Mouse (Mus musculus) heart, embryonic 16.5 days (tissue): ENCODE results near the gene Rgma. TPM values are rescaled to one million over a fixed set of nuclear protein-coding genes. Genes with fewer than 3 reads are reported as not detected.

Experiments
- ATAC-seq: fragments of 200-750 bp; cut with Nextera tagmentation; replicated peaks from 2 replicates; pipeline ENCODE4 v1.8.0; 2017; ENCODE audit warnings: moderate number of reproducible peaks; ENCODE audit not compliant: insufficient read depth, low FRiP score; ENCODE audit errors: extremely low read depth
- H3K27ac ChIP-seq: fragments of 300-500 bp; sonication (generic); 2 replicates; pipeline ENCODE4 v1.5.1; 2014; ENCODE audit warnings: mild to moderate bottlenecking, low read length, control low read depth, moderate library complexity
- H3K27me3 ChIP-seq: fragments of 300-500 bp; sonication (generic); 2 replicates; pipeline ENCODE4 v1.6.1; 2014; ENCODE audit warnings: low read length, mixed read lengths; ENCODE audit not compliant: control insufficient read depth, insufficient read depth
- H3K36me3 ChIP-seq: fragments of 300-500 bp; sonication (generic); 2 replicates; pipeline ENCODE4 v1.6.1; 2014; ENCODE audit not compliant: control insufficient read depth, insufficient read depth
- H3K4me1 ChIP-seq: fragments of 300-500 bp; sonication (generic); 2 replicates; pipeline ENCODE4 v1.6.1; 2014; ENCODE audit warnings: low read length, mixed read lengths; ENCODE audit not compliant: control insufficient read depth, insufficient read depth
- H3K4me2 ChIP-seq: fragments of 300-500 bp; sonication (generic); 2 replicates; pipeline ENCODE4 v1.6.1; 2014; ENCODE audit warnings: low read depth, mild to moderate bottlenecking, control low read depth, low read length
- H3K4me3 ChIP-seq: fragments of 300-500 bp; sonication (generic); 2 replicates; pipeline ENCODE4 v1.5.1; 2014; ENCODE audit warnings: mild to moderate bottlenecking, control low read depth, low read length
- H3K9ac ChIP-seq: fragments of 300-500 bp; sonication (generic); 2 replicates; pipeline ENCODE4 v1.6.1; 2014; ENCODE audit warnings: low read length, control low read depth
- H3K9me3 ChIP-seq: fragments of 300-500 bp; sonication (generic); replicated peaks from 2 replicates; pipeline ENCODE4 v1.6.1; 2016; ENCODE audit warnings: low read length; ENCODE audit not compliant: control insufficient read depth
- WGBS: fragments of 180-500 bp; shearing (Covaris S2); extraction: QIAGEN DNeasy Blood & Tissue Kit; methylation state at CpG from one replicate; pipeline ENCODE4 v1.1.7; 2014; 5-methylcytosine and 5-hydroxymethylcytosine counted together
- polyA plus RNA-seq: library from polyadenylated mRNA; unstranded; fragments of >200 nt; fragmentation: Nextera tagmentation; extraction: Ambion mirVana; gene quantifications from 2 replicates; pipeline ENCODE4 v1.2.1, GENCODE M21; 2015

Gene Rgma
- 3.6 and 4.4 TPM in 2 replicates for polyA plus RNA-seq

DNA sequence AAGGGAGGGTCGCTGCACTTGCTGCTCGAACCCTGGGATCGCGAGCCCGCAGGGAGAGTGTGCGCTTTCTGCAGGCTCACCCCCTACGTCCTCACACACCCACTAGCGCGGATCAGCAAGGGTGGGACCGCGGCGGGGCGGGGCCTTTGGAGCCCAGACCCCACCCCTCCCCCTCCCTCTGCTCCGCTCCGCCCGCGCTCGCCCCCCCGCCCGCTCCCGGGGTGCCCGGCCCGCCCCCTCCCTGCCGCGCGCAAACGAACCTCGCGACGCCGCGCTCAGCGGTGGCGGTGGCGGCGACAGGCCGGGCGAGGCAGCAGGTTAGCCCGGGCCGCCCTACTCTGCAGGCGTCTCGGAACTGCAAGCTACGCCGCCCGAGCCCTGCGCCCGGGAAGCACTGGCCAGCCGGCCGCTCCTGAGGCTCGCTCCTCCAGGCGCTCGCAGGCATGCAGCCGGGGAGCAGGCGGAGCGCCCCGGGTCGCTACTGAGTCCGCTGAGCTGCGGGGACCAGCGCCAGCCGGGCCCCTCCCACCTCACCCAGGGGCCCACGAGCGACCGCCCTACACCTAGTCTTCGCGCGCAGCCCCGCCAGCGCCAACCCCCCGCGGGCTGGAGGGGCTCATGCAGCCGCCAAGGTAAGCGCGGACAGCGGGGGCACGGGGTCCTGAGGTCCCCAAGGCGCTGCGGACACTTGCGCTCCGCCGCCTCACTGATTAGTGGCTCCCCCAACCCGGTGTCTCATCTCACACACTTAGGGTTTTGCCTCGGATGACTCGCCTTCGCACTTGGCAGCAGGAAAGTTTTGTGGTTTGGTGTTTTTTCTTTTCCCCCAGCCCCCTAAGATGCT is at the start of gene Rgma:
Rgma (plus strand) TSS at position 253 of the 844 bp plus-strand sequence.
- H3K36me3 ChIP-seq: no peaks in the 10 kb centered on the region
- ATAC-seq: peak; percentile 64
- WGBS: 2% methylated on average over 50 of the region's 85 CpGs

DNA sequence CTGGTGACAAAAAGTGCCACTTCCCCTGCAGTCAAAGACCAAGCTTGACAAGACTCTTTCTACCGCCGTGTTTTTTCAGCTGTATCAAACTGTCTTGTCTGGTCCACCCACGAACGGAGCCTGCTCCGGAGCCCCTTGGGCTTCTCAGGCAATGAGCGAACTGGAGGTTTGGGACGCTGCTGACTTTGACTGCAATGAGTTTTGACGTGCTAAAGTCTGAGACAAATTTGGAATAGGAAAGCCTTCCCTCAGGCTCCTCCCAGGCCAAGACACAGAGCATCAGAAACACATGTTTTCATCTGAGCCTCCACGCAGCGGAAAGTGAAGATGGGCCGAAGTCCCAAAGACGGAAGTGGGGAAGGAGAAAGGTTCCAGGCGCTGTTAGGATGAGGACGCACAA is 49.1 kb upstream of the Rgma start:
- Histone ChIP-seq H3K9me3 (no peaks in the 10 kb centered on the region; the same call in 1 of the 2 replicates), H3K4me2 (no peak overlapping the region), H3K27ac (no peak overlapping the region), H3K27me3 (no peaks in the 10 kb centered on the region), H3K4me1 (peaks cover 29% of the 10 kb centered on the region), H3K4me3 (no peak overlapping the region), H3K9ac (no peak overlapping the region), H3K36me3 (no peaks in the 10 kb centered on the region)
- ATAC-seq: no peak
- WGBS: 83% methylated on average over 14 of the region's 14 CpGs

More for the DNA sequence above, at the start of gene Rgma:
- H3K4me1 ChIP-seq: peaks cover 17% of the 10 kb centered on the region
- peak within 1 kb of the TSS; percentile 66 for H3K4me3 ChIP-seq
- peak within 1 kb of the TSS; percentile 99 for H3K4me2 ChIP-seq
- H3K9ac ChIP-seq: peak within 1 kb of the TSS; percentile 76
- no peaks in the 10 kb centered on the region for H3K9me3 ChIP-seq
- H3K27ac ChIP-seq: no peak within 1 kb of the TSS
- peaks cover 61% of the 10 kb centered on the region for H3K27me3 ChIP-seq

- Histone ChIP-seq H3K4me3 (no peak overlapping the region), H3K36me3 (no peaks in the 10 kb centered on the region), H3K4me1 (peaks cover 31% of the 10 kb centered on the region), H3K9me3 (no peaks in the 10 kb centered on the region; the same call in 1 of the 2 replicates), H3K27me3 (no peaks in the 10 kb centered on the region), H3K9ac (no peak overlapping the region), H3K27ac (no peak overlapping the region; the same call in 1 of the 2 replicates), H3K4me2 (no peak overlapping the region)
- ATAC-seq: no peak
- WGBS: 84% methylated on average over 11 of the region's 11 CpGs
Observed at GRCm38 (mm10) chr7:73326680-73327079, 48.6 kb upstream of the Rgma start.

DNA sequence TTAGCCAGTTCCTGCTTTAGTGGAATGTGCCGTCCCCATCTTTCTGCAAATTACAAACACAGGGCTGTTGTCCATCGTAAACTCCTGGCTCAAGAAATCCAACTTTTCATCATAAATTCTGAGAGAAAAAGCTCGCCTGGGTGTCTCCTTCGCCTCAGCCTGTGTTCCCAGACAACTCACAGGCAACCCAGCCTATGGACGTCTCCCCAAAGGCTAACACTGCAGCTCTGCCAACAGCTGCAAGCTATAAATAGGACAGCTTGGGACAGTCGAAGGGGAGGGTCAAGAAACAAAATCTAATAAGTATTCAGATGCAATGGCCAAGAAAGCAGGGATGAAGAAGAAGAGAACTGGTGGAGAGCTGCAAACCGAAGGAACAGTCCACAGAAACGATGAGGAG is 48.1 kb upstream of the Rgma start:
- 46% methylated on average over 8 of the region's 8 CpGs for WGBS
- Histone ChIP-seq H3K4me2 (no peak overlapping the region), H3K27me3 (no peaks in the 10 kb centered on the region), H3K9ac (no peak overlapping the region), H3K27ac (peak overlapping the region; percentile 40; the same call in 1 of the 2 replicates), H3K4me1 (peaks cover 34% of the 10 kb centered on the region), H3K9me3 (no peaks in the 10 kb centered on the region; the same call in 1 of the 2 replicates), H3K4me3 (no peak overlapping the region), H3K36me3 (no peaks in the 10 kb centered on the region)
- peak; percentile 63 for ATAC-seq

DNA sequence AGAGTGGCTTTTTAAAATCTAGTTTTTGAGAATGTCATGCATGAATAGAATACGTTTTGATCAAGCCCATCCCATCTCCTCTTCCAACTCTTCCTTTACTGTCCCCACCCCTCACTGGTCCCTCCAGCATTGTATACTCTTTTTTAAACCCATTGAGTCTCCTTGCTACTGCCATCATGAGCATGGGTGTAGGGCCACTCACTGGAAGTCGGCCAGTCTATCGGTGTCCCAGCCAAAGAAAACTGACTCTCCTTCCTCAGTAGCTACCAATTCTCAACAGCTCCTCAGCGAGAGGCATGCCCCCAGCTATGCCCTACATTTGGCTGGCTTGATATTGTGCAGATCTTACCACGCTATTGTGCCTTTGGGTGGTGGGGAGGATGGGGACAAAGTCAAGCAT is 47.7 kb upstream of the Rgma start:
- Histone ChIP-seq H3K9ac (no peak overlapping the region), H3K4me1 (peaks cover 34% of the 10 kb centered on the region), H3K27ac (no peak overlapping the region), H3K4me3 (no peak overlapping the region), H3K9me3 (no peaks in the 10 kb centered on the region), H3K4me2 (no peak overlapping the region), H3K27me3 (no peaks in the 10 kb centered on the region), H3K36me3 (no peaks in the 10 kb centered on the region)
- ATAC-seq: no peak
- WGBS: 55% methylated on average over 5 of the region's 5 CpGs

DNA sequence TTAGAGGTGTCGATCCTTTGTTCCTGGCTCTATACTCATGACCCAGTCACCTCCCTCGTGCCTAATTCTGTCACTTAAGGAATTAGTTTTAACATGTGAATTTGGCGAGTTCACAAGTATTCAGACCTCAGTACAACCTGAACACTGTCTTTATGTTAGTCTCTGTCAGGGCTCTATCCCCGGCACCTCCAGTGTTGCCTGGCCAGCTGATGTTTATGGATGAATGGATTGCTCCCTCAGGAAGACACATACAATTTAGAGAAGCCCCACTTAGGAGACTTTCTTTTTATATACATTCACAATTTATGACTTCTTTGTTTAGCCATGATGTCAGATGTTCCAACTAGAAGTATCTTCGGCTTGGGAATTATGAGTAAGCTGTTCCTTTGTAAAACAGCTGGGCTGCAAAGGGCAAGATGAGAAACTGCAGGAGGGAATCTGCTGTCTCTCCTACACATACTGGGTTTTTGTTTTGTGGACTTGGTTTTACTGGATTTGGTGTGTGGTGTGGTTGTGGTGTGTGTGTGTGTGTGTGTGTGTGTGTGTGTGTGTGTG is 46.6 kb upstream of the Rgma start:
- ATAC-seq: no peak
- Histone ChIP-seq H3K9me3 (no peaks in the 10 kb centered on the region), H3K27ac (no peak overlapping the region), H3K27me3 (no peaks in the 10 kb centered on the region), H3K4me1 (peaks cover 34% of the 10 kb centered on the region), H3K4me2 (no peak overlapping the region), H3K4me3 (no peak overlapping the region), H3K36me3 (no peaks in the 10 kb centered on the region), H3K9ac (no peak overlapping the region)
- 41% methylated on average over 5 of the region's 5 CpGs for WGBS

DNA sequence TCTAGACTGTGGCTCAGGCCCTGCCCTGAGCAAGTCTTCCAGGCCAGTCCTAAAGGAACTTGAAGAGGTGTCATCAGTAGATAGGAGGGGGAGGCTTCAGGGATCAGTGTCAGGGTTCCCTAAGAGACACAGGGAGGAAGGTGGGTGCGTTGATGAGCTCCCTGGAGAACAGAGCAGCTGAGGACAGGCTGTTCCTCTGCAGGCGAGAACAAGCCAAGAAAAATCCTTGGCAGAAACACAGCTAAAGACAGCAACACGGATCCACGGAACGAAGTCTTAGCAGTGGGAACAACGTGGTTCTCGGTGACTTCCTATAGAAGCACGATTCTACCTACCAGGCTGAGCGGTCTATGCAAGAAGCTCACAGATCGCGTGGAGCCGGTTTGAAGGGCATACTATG is 44.6 kb upstream of the Rgma start:
- Histone ChIP-seq H3K27ac (no peak overlapping the region), H3K9me3 (no peaks in the 10 kb centered on the region), H3K36me3 (no peaks in the 10 kb centered on the region), H3K27me3 (no peaks in the 10 kb centered on the region), H3K9ac (no peak overlapping the region), H3K4me3 (no peak overlapping the region), H3K4me1 (peaks cover 47% of the 10 kb centered on the region), H3K4me2 (no peak overlapping the region)
- WGBS: 70% methylated on average over 12 of the region's 12 CpGs
- no peak for ATAC-seq

DNA sequence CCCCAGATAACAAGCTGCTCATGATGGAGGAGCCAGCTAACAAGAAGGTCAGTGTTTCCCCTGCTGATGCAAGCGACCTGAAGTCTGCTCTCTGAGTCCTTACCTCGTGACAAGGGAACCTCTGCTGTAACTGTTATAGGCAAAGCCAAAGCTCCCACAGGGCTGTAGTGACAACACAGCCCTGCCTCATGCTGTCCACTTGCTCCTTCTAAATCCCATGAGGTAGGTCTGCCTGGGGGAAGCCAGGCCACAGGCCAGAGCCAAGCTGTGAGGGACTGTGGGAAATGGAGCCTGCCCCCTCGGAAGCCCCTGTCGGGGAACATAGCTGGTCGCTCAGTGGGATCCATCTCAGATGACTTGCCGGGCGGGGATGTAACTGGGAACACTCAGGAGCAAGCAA is 43.7 kb upstream of the Rgma start:
- peaks cover 49% of the 10 kb centered on the region for H3K4me1 ChIP-seq
- no peaks in the 10 kb centered on the region for H3K9me3 ChIP-seq
- H3K27ac ChIP-seq: no peak overlapping the region
- WGBS: 62% methylated on average over 7 of the region's 7 CpGs
- H3K4me3 ChIP-seq: no peak overlapping the region
- H3K9ac ChIP-seq: no peak overlapping the region
- H3K27me3 ChIP-seq: no peaks in the 10 kb centered on the region
- no peak overlapping the region for H3K4me2 ChIP-seq
- no peaks in the 10 kb centered on the region for H3K36me3 ChIP-seq
- no peak for ATAC-seq

- WGBS: 82% methylated on average over 12 of the region's 12 CpGs
- H3K4me2 ChIP-seq: no peak overlapping the region
- no peak overlapping the region for H3K4me3 ChIP-seq
- peaks cover 34% of the 10 kb centered on the region for H3K4me1 ChIP-seq
- ATAC-seq: no peak
- no peak overlapping the region for H3K27ac ChIP-seq
- no peaks in the 10 kb centered on the region for H3K36me3 ChIP-seq
- H3K9ac ChIP-seq: no peak overlapping the region
- no peaks in the 10 kb centered on the region for H3K9me3 ChIP-seq
- no peaks in the 10 kb centered on the region for H3K27me3 ChIP-seq
Observed at GRCm38 (mm10) chr7:73333398-73333988, 41.8 kb upstream of the Rgma start.
